ENCODE assay signal across 31 mouse cellular contexts in genomic region chr5:33465464-33465863, GRCm38 (mm10). TPM values are rescaled to one million over a fixed set of nuclear protein-coding genes. Genes with fewer than 3 reads are reported as not detected.
DNase-seq lines count a peak whose midpoint lies in the region; ATAC-seq lines count a peak whose summit lies in the region.
"Had no signal": no experiment of that assay in that cellular context is flagged by ENCODE, and none has a peak within 500 bp of the region (broad histone marks: within the 10 kb centered on the region; RNA-seq: fewer than 3 reads in every experiment).

No protein-coding gene starts in this region.

- H3K36me3 ChIP-seq in hindbrain, embryonic 11.5 days (ENCODE audit: control insufficient read depth, insufficient read depth, low read length) = no peaks in the 10 kb centered on the region
- no peaks in the 10 kb centered on the region for H3K36me3 ChIP-seq in hindbrain, embryonic 14.5 days (replicated peaks; ENCODE audit: control insufficient read depth, insufficient read depth)
- H3K36me3 ChIP-seq in hindbrain, embryonic 12.5 days = no peaks in the 10 kb centered on the region
- no peaks in the 10 kb centered on the region for H3K36me3 ChIP-seq in midbrain, embryonic 11.5 days (ENCODE audit: control insufficient read depth, insufficient read depth, low read length)
- H3K36me3 ChIP-seq: embryonic facial prominence, embryonic 12.5 days; heart, embryonic 10.5 days; intestine, embryonic 15.5 days; limb, embryonic 12.5 days; liver, embryonic 12.5 days; neural tube, embryonic 13.5 days had no signal

- peak overlapping the region; percentile 55; the same call in 1 of the 2 replicates for H3K27ac ChIP-seq in hindbrain, embryonic 11.5 days (ENCODE audit: low read depth, low read length)
- no peak overlapping the region for H3K27ac ChIP-seq in hindbrain, embryonic 14.5 days
- peak overlapping the region; percentile 36 for H3K27ac ChIP-seq in hindbrain, embryonic 12.5 days
- H3K27ac ChIP-seq in midbrain, embryonic 11.5 days (ENCODE audit: low read depth, low read length) = peak overlapping the region; percentile 6
- H3K27ac ChIP-seq: embryonic facial prominence, embryonic 12.5 days; gastrocnemius, adult 2 months; intestine, embryonic 15.5 days; limb, embryonic 12.5 days; liver, embryonic 12.5 days; neural tube, embryonic 13.5 days; stomach, postnatal 0 days had no signal

- no peak overlapping the region for H3K9ac ChIP-seq in hindbrain, embryonic 11.5 days (ENCODE audit: low read depth, low read length)
- H3K9ac ChIP-seq in hindbrain, embryonic 14.5 days = no peak overlapping the region
- no peak overlapping the region for H3K9ac ChIP-seq in hindbrain, embryonic 12.5 days
- no peak overlapping the region; the same call in 1 of the 2 replicates for H3K9ac ChIP-seq in midbrain, embryonic 11.5 days (ENCODE audit: low read length)
- H3K9ac ChIP-seq: embryonic facial prominence, embryonic 12.5 days; intestine, embryonic 15.5 days; limb, embryonic 12.5 days; liver, embryonic 12.5 days; neural tube, embryonic 13.5 days had no signal

- H3K27me3 ChIP-seq in hindbrain, embryonic 11.5 days (ENCODE audit: control insufficient read depth, insufficient read depth, low read length) = no peaks in the 10 kb centered on the region
- peaks cover 14% of the 10 kb centered on the region; the same call in 1 of the 2 replicates for H3K27me3 ChIP-seq in hindbrain, embryonic 14.5 days (ENCODE audit: control insufficient read depth, insufficient read depth, low read length)
- H3K27me3 ChIP-seq in hindbrain, embryonic 12.5 days = peaks cover 10% of the 10 kb centered on the region; the same call in 1 of the 2 replicates
- no peaks in the 10 kb centered on the region for H3K27me3 ChIP-seq in midbrain, embryonic 11.5 days (ENCODE audit: control insufficient read depth, insufficient read depth, low read length)

- H3K9me3 ChIP-seq in hindbrain, embryonic 11.5 days (ENCODE audit: control insufficient read depth, low read length) = no peaks in the 10 kb centered on the region
- no peaks in the 10 kb centered on the region for H3K9me3 ChIP-seq in hindbrain, embryonic 14.5 days (ENCODE audit: control insufficient read depth, low read length)
- no peaks in the 10 kb centered on the region for H3K9me3 ChIP-seq in hindbrain, embryonic 12.5 days (replicated peaks)
- H3K9me3 ChIP-seq in midbrain, embryonic 11.5 days (ENCODE audit: control insufficient read depth, low read length) = no peaks in the 10 kb centered on the region
- H3K9me3 ChIP-seq: embryonic facial prominence, embryonic 12.5 days; heart, embryonic 10.5 days; intestine, embryonic 15.5 days; limb, embryonic 12.5 days; liver, embryonic 12.5 days; megakaryocyte, embryonic 14.5 days; neural tube, embryonic 13.5 days had no signal

- peak; percentile 54; the same call in 1 of the 2 replicates for ATAC-seq in hindbrain, embryonic 11.5 days (ENCODE audit: low FRiP score)
- no peak for ATAC-seq in hindbrain, embryonic 14.5 days (ENCODE audit: low FRiP score)
- peak; percentile 17 for ATAC-seq in hindbrain, embryonic 12.5 days (ENCODE audit: low FRiP score)
- peak; percentile 27; the same call in 1 of the 2 replicates for ATAC-seq in midbrain, embryonic 11.5 days (ENCODE audit: low FRiP score)
- ATAC-seq: activated CD4-positive, CD25-positive, alpha-beta regulatory T cell, adult 4 months; intestine, embryonic 15.5 days; liver, embryonic 12.5 days had no signal

- no peak for DNase-seq in hindbrain, embryonic 11.5 days (ENCODE audit: low spot score)
- no peak for DNase-seq in hindbrain, embryonic 14.5 days (ENCODE audit: low spot score)
- DNase-seq in midbrain, embryonic 11.5 days (ENCODE audit: low spot score, missing footprints) = peak; percentile 82
- DNase-seq in retina, embryonic 14.5 days (ENCODE audit: low spot score) = peak; percentile 60
- DNase-seq in testis, postnatal 10 days (ENCODE audit: low spot score) = no peak
- no peak for DNase-seq in spleen, adult 18-20 months
- DNase-seq: adrenal gland, adult 8-10 months; cerebellum, adult 18-20 months; cerebellum, postnatal 14 days; gastrocnemius, adult 2 months; heart, postnatal 4 days; kidney, adult 8-10 months; kidney, postnatal 10 days; lung, adult 2 months had no signal

- WGBS in hindbrain, embryonic 11.5 days = 59% methylated on average over 11 of the region's 11 CpGs
- WGBS in hindbrain, embryonic 14.5 days = 21% methylated on average over 11 of the region's 11 CpGs
- 30% methylated on average over 11 of the region's 11 CpGs for WGBS in hindbrain, embryonic 12.5 days
- WGBS in midbrain, embryonic 11.5 days = 54% methylated on average over 11 of the region's 11 CpGs

- no peak overlapping the region for H3K4me2 ChIP-seq in hindbrain, embryonic 11.5 days (replicated peaks; ENCODE audit: low read depth, low read length)
- no peak overlapping the region for H3K4me2 ChIP-seq in hindbrain, embryonic 14.5 days (replicated peaks)
- H3K4me2 ChIP-seq in hindbrain, embryonic 12.5 days (replicated peaks) = no peak overlapping the region
- H3K4me2 ChIP-seq in midbrain, embryonic 11.5 days = no peak overlapping the region
- H3K4me2 ChIP-seq: embryonic facial prominence, embryonic 12.5 days; intestine, embryonic 15.5 days; limb, embryonic 12.5 days; liver, embryonic 12.5 days; neural tube, embryonic 13.5 days had no signal

- no peak overlapping the region for H3K4me3 ChIP-seq in hindbrain, embryonic 11.5 days (ENCODE audit: low read depth, low read length)
- no peak overlapping the region for H3K4me3 ChIP-seq in hindbrain, embryonic 14.5 days (replicated peaks; ENCODE audit: low read length)
- no peak overlapping the region for H3K4me3 ChIP-seq in hindbrain, embryonic 12.5 days
- H3K4me3 ChIP-seq in midbrain, embryonic 11.5 days (ENCODE audit: low read depth, low read length) = no peak overlapping the region
- H3K4me3 ChIP-seq: embryonic facial prominence, embryonic 12.5 days; erythroblast, embryonic 14.5 days; gastrocnemius, adult 2 months; heart, embryonic 10.5 days; intestine, embryonic 15.5 days; limb, embryonic 12.5 days; liver, embryonic 12.5 days; megakaryocyte, embryonic 14.5 days; myocyte; neural tube, embryonic 13.5 days had no signal

- H3K4me1 ChIP-seq in hindbrain, embryonic 11.5 days (replicated peaks; ENCODE audit: control insufficient read depth, insufficient read depth, low read length) = 0 out of 2 replicates have a peak, but pooled peaks cover 3% of the 10 kb centered on the region
- peaks cover 17% of the 10 kb centered on the region for H3K4me1 ChIP-seq in hindbrain, embryonic 14.5 days (replicated peaks; ENCODE audit: control insufficient read depth, insufficient read depth, low read length)
- H3K4me1 ChIP-seq in hindbrain, embryonic 12.5 days = peaks cover 30% of the 10 kb centered on the region
- H3K4me1 ChIP-seq in midbrain, embryonic 11.5 days (ENCODE audit: control insufficient read depth, insufficient read depth, low read length) = peaks cover 3% of the 10 kb centered on the region
- H3K4me1 ChIP-seq: intestine, embryonic 15.5 days; limb, embryonic 12.5 days; liver, embryonic 12.5 days; megakaryocyte, embryonic 14.5 days had no signal

RNA-seq across cellular contexts. Expression of gene Nkx1-1, which starts 31.7 kb away (rescaled TPM):
- polyA plus RNA-seq in hindbrain, embryonic 11.5 days (2014; fragmentation: Nextera tagmentation; extraction: Ambion mirVana) = 0.32 and 0.60 TPM in 2 replicates
- polyA plus RNA-seq in hindbrain, embryonic 14.5 days (2014; fragmentation: Nextera tagmentation; extraction: Ambion mirVana) = 0.80 and 0.96 TPM in 2 replicates
- 2.8 and 3.2 TPM in 2 replicates for polyA plus RNA-seq in hindbrain, embryonic 12.5 days (2016; fragmentation: Nextera tagmentation; extraction: Ambion mirVana)
- 0.40 and 0.48 TPM in 2 replicates for polyA plus RNA-seq in midbrain, embryonic 11.5 days (2014; fragmentation: Nextera tagmentation; extraction: Ambion mirVana)
- polyA plus RNA-seq: activated CD4-positive, CD25-positive, alpha-beta regulatory T cell, adult 4 months; C2C12; embryonic facial prominence, embryonic 12.5 days; erythroblast, embryonic 14.5 days; frontal cortex, adult 2 months; heart, embryonic 10.5 days; heart, embryonic 16.5 days; intestine, embryonic 15.5 days; limb, embryonic 12.5 days; liver, embryonic 12.5 days; lung, adult 2 months; myocyte; stomach, postnatal 0 days; thymus, postnatal 0 days; urinary bladder, adult 2 months had no signal

Comparison
In these comparisons a context has a peak if more than half of its experiments do, and no peak if none do; other contexts are left out.
1. DNase-seq: peak in midbrain, embryonic 11.5 days (single experiment) and retina, embryonic 14.5 days (single experiment); none in hindbrain, embryonic 11.5 days (single experiment), hindbrain, embryonic 14.5 days (single experiment), testis, postnatal 10 days (single experiment) and spleen, adult 18-20 months (0 of 2).